In the genomic region with DNA sequence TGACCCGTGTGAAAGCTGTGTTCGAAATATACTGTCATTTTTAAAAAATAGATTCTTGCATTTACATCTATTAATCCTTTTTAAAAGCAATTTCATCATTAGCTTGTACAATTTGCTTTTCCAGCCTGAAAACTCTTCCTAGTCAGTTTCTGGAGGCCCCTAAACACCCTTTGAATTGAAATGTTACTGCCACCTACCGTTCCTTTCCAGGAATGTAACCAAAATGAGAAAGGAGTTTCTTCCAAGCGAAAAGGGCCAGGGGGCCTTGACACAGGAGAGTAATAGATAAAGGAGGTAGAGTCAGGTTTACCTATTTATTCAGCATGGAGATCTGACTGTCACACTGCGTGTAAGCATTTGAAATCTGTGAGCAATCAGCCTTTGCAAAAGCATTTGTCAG, we compare ENCODE assay signal across 8 mouse cellular contexts.
A peak's percentile ranks its signal among the peaks of the same experiment; 100 is the strongest.
DNase-seq lines count a peak whose midpoint lies in the region; ATAC-seq and TF ChIP-seq lines count a peak whose summit lies in the region.

No protein-coding gene starts in this region.

- no peaks in the 10 kb centered on the region for H3K9me3 ChIP-seq in hindbrain, embryonic 16.5 days (ENCODE audit: control insufficient read depth, low read length)

- no peaks in the 10 kb centered on the region for H3K27me3 ChIP-seq in hindbrain, embryonic 16.5 days (replicated peaks; ENCODE audit: control insufficient read depth, insufficient read depth, low read length)

- DNase-seq in layer of hippocampus, adult 11-12 months (ENCODE audit: low spot score) = peak; percentile 75
- DNase-seq in layer of hippocampus, adult 8-10 months (ENCODE audit: low spot score in 2 of 2) = no peak
- DNase-seq in adipocyte (ENCODE audit: low spot score) = peak; percentile 74
- DNase-seq in mesoderm, embryonic 11.5 days (ENCODE audit: low read depth, low spot score) = peak; percentile 52
- DNase-seq in gastrocnemius, adult 8-10 months (ENCODE audit: low spot score in 2 of 2) = no peak

- H3K4me3 ChIP-seq in embryonic fibroblast, embryonic 13.5 days (ENCODE audit: insufficient read depth, low read length) = no peak overlapping the region
- H3K4me3 ChIP-seq in hindbrain, embryonic 16.5 days (ENCODE audit: low read length) = no peak overlapping the region

- peak; percentile 84 for ATAC-seq in hindbrain, embryonic 16.5 days
- no peak for ATAC-seq in megakaryocyte, adult 5-6 weeks (ENCODE audit: poor library complexity, severe bottlenecking)

- TF ChIP-seq POLR2A in embryonic fibroblast, embryonic 13.5 days (IDR thresholded peaks at IDR 0.05; ENCODE audit: low read depth, low read length) = no peak

- WGBS in hindbrain, embryonic 16.5 days = 12% methylated on average over 5 of the region's 5 CpGs

- H3K4me2 ChIP-seq in hindbrain, embryonic 16.5 days (ENCODE audit: low read length) = no peak overlapping the region

- peaks cover 6% of the 10 kb centered on the region; the same call in 1 of the 2 replicates for H3K4me1 ChIP-seq in embryonic fibroblast, embryonic 13.5 days (ENCODE audit: control insufficient read depth, insufficient read depth, low read length)
- H3K4me1 ChIP-seq in hindbrain, embryonic 16.5 days (ENCODE audit: control insufficient read depth, insufficient read depth, low read depth, low read length) = peaks cover 4% of the 10 kb centered on the region

- TF ChIP-seq CTCF in embryonic fibroblast, embryonic 13.5 days (IDR thresholded peaks at IDR 0.05; ENCODE audit: borderline replicate concordance, insufficient read depth, low read length) = no peak

- H3K9ac ChIP-seq in hindbrain, embryonic 16.5 days (ENCODE audit: low read depth, low read length) = no peak overlapping the region

- H3K27ac ChIP-seq in embryonic fibroblast, embryonic 13.5 days (ENCODE audit: insufficient read depth, low read length) = peak overlapping the region; percentile 22; the same call in 1 of the 2 replicates
- peak overlapping the region; percentile 19; the same call in 1 of the 2 replicates for H3K27ac ChIP-seq in hindbrain, embryonic 16.5 days (ENCODE audit: low read depth, low read length)

- no peaks in the 10 kb centered on the region for H3K36me3 ChIP-seq in hindbrain, embryonic 16.5 days (ENCODE audit: control insufficient read depth, insufficient read depth, low read length)

Comparison
In these comparisons a context has a peak if more than half of its experiments do, and no peak if none do; other contexts are left out.
1. DNase-seq: peak in layer of hippocampus, adult 11-12 months (single experiment), adipocyte (single experiment) and mesoderm, embryonic 11.5 days (single experiment); none in layer of hippocampus, adult 8-10 months (0 of 2) and gastrocnemius, adult 8-10 months (0 of 2).